Mouse (Mus musculus) R1 (cell line): ENCODE measurements around the gene Sgms2.

Experiments used
- DNase-seq: peaks from one replicate; pipeline ENCODE4 v3.0.0-alpha.2; 2018; ENCODE audit warnings: low read depth, low spot score

Gene Sgms2

DNA sequence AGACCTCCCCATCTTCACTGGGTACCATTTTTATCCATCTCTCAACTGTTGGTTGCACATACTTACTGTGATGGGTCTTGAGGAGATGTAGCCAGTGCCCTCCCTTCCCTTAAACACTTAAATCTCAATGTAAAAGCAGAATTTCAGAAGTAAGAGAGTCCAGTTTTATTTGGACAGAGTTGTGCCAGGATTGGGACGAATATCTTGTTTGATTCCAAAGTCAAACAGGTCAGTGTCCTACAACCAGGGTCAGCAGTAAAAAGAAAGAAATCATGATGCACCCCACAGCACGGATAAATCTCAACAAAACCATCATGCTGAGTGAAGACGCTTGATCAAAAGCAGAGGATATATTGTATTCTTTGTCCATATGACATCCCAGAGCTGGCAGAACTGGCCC lies 183.4 kb downstream of the Sgms2 start:
- no peak for DNase-seq

DNA sequence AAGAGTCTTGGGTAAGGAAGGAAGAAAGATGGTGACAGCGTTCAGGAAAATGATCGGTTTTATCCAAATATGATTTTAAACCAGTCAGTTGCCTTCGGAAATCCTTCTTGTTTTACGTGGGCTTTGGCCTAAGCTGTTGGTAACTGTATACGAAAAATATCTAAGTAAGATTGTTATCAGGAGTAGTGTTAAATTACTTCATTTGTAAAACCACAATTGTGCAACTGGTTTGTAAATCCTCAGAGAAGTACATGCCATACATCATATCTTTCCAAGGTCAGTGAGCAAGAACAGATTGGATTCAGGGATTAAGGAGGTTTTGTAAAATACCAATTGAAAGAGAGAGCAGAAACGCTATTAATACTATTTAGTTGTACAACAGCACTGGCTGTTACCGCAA lies 185.0 kb downstream of the Sgms2 start:
- no peak for DNase-seq

- DNase-seq: no peak
Observed at GRCm38 (mm10) chr3:131303320-131303714, 187.9 kb downstream of the Sgms2 start.

DNA sequence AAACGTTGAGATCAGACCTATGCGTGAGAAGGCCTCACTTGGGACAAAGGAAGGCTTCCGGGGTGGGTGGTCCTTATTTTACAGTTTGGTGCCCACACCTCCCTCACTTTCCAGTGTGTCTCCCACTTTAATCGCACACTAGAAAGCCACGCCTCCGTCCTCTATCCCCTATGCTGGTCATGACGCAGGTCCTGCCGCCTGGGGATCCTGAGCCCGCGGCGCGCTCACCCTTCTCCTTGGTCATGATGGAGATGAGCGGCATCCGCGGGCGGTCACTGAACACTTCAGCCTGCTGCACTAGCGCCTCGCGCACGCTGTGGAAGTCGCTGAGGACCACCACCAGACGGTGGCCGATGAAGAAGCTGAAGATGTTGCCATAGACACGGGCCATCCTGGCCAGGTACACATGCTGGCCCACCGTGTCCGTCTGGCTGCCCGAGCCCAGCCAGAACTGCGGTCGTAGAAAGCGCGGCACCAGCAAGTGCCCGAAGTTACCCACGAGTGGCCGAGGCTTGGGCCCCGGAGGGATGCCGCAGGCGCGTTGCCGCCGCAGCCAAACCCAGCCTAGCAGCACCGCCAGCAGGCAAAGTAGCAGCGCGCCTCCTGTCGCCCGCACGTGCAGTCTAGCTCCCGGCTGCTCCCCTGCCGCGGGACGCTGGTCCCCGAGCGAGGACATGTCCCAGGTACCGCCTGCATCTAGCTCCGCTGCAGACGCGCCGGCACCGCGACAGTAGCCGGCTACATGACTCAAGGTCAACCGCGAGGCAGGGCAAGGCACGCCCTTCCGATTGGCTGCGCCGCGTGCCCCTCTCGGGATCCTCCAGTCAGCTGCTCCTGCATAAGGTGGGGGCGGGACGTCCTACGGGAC lies 188.5 kb downstream of the Sgms2 start, which contains the start of gene Cyp2u1:
Cyp2u1 (minus strand) TSS at position 776 of the 868 bp plus-strand sequence.
- DNase-seq: peak; percentile 94

DNA sequence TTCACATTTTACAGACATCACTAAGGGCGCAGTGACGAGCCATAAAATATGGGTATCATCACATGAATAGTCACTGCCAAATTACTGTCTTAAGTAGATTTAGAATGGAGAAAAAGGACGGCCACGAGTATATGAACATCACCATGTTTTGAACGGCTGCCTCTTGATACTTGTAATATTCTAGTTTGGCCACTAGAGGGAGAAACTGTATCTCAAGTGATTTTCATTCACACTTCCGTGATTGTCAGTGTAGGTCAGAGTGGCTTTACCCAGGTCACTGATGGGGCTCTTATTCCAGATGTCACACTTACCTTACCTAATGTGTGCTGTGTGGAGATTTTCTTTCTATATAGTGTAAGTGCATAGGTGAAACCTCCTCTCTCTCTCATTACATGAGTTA lies 191.3 kb downstream of the Sgms2 start:
- peak; percentile 75 for DNase-seq

- no peak for DNase-seq
Observed at GRCm38 (mm10) chr3:131299078-131299477, 192.1 kb downstream of the Sgms2 start.

GRCm38 (mm10) chr3:131296893-131297292 lies 194.3 kb downstream of the Sgms2 start:
- DNase-seq: no peak

- no peak for DNase-seq
Observed at GRCm38 (mm10) chr3:131295513-131296200, 195.6 kb downstream of the Sgms2 start.

GRCm38 (mm10) chr3:131294503-131294902 lies 196.7 kb downstream of the Sgms2 start:
- DNase-seq: no peak

GRCm38 (mm10) chr3:131292959-131293358 lies 198.3 kb downstream of the Sgms2 start:
- no peak for DNase-seq

GRCm38 (mm10) chr3:131292349-131292748 lies 198.9 kb downstream of the Sgms2 start:
- DNase-seq: no peak

GRCm38 (mm10) chr3:131291890-131292289 lies 199.3 kb downstream of the Sgms2 start:
- DNase-seq: no peak

GRCm38 (mm10) chr3:131274151-131274550 lies 217.1 kb downstream of the Sgms2 start:
- DNase-seq: no peak

DNA sequence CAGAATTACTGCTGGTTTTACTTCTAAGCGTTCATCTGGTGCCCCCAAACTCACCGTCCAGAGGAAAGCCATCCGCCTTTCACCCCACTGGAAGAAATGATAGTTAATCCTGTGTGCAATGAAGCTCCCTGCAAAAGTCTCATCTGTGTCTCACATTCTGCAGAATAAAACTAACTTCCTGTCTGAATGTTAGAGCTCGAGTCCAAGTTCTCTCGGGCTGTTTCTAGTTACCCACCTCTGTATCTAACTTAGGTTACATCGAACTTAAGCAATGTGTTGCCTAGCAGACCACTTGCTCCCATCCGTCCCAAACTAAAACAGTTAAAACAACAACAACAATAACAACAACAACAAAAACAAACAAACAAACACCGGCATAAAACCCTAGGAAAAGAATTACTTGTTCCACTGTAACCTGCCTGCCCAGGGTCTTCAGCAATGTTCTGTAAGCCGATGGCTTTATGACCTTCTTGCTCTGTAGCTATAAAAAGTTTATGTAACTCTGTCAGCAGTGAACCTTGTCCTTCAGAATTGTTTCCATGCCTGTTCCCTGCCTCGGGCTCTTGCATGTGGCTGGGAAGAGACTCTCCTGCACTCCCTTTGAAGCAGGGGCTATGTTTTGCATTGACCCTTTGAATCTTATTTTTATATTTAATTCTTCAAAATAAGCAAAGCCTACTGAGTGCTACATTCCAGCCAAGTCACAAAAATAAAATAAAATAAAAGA lies 218.7 kb downstream of the Sgms2 start:
- DNase-seq: no peak

- peak; percentile 86 for DNase-seq
Observed at GRCm38 (mm10) chr3:131271559-131272373, 219.4 kb downstream of the Sgms2 start, which contains the start of gene Hadh. Hadh (minus strand) TSS chr3:131272101.

DNA sequence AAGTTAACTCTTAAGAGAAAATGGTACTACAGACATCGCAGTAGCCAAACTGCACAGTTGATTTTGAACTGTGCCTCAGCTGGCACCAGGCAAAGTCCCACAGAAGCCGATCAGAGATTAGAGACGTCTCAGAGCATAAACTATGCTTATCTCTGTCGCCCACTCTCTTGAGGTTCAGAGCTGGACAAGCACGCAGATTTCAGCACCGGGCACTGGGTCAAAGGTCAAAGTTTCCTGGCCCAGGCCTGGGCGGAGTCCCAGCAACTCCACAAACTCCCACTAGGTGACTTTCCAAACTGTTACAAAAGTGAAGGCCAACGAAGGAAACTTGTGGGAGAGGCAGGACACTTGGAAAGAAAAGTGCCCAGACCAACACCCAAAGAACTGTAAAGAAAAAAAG lies 220.1 kb downstream of the Sgms2 start:
- peak; percentile 91 for DNase-seq

- DNase-seq: peak; percentile 51
Observed at GRCm38 (mm10) chr3:131270381-131270780, 220.8 kb downstream of the Sgms2 start.
